8 mouse cellular contexts compared by ENCODE assay signal in the genomic region with DNA sequence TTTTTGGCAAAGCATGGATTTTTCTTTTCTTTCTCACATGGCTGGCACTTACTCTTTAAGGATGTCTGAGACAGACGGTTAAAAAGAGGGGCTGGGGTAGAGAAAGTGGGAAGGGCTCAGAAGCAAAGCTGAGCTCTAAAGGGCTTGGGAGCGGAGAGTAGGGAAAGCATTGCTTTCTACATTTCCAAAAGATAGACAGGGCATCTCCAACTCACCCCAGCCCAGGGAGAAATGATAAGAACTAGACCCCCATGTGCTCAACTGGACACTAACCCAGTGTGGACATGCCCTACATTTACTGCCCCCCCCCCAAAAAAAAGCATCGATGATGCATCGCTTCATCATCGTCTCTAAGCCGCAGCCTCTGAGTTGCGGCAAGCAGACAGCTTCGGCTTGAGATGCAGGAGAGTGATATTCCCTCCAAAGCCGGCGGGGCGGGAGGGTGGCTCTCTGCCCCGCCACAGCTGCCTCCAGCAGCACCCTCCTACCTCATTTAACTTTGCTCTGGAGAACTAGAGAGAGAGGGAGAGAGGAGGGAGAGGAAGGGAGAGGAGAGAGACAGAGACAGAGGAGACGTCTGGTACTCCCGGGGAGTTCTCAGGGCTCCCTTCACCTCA. TPM values are rescaled to one million over a fixed set of nuclear protein-coding genes. Genes with fewer than 3 reads are reported as not detected.
DNase-seq lines count a peak whose midpoint lies in the region; ATAC-seq and TF ChIP-seq lines count a peak whose summit lies in the region.

No protein-coding gene starts in this region.

- H3K27ac ChIP-seq in kidney, postnatal 0 days, result no peak overlapping the region
- H3K27ac ChIP-seq in forebrain, embryonic 16.5 days (ENCODE audit: low read length), result peak overlapping the region; percentile 70
- 0 out of 2 replicates have a peak overlapping the region, but pooled peaks have one; percentile 58 for H3K27ac ChIP-seq in midbrain, embryonic 14.5 days (replicated peaks; ENCODE audit: low read depth, low read length)

- peak overlapping the region; percentile 23; the same call in 1 of the 2 replicates for H3K9ac ChIP-seq in kidney, postnatal 0 days (ENCODE audit: low read depth, low read length)
- H3K9ac ChIP-seq in forebrain, embryonic 16.5 days (replicated peaks; ENCODE audit: low read depth, low read length), result peak overlapping the region; percentile 53
- H3K9ac ChIP-seq in midbrain, embryonic 14.5 days (replicated peaks; ENCODE audit: low read length), result peak overlapping the region; percentile 60

- H3K9me3 ChIP-seq in kidney, postnatal 0 days (replicated peaks; ENCODE audit: low read length), result no peaks in the 10 kb centered on the region
- no peaks in the 10 kb centered on the region for H3K9me3 ChIP-seq in forebrain, embryonic 16.5 days (ENCODE audit: control insufficient read depth, low read length)
- H3K9me3 ChIP-seq in midbrain, embryonic 14.5 days (ENCODE audit: control insufficient read depth, low read length), result no peaks in the 10 kb centered on the region

- peaks cover 27% of the 10 kb centered on the region for H3K27me3 ChIP-seq in kidney, postnatal 0 days (ENCODE audit: insufficient read depth, low read length)
- H3K27me3 ChIP-seq in forebrain, embryonic 16.5 days (replicated peaks; ENCODE audit: control insufficient read depth, insufficient read depth, low read length), result no peaks in the 10 kb centered on the region
- no peaks in the 10 kb centered on the region for H3K27me3 ChIP-seq in midbrain, embryonic 14.5 days (ENCODE audit: control insufficient read depth, insufficient read depth, low read length)

- ATAC-seq in kidney, postnatal 0 days (replicated peaks; ENCODE audit: low FRiP score, low read depth), result no peak
- no peak for ATAC-seq in forebrain, embryonic 16.5 days
- ATAC-seq in midbrain, embryonic 14.5 days (ENCODE audit: low FRiP score, low TSS enrichment), result no peak

- peaks cover 21% of the 10 kb centered on the region for H3K4me1 ChIP-seq in kidney, postnatal 0 days (replicated peaks; ENCODE audit: insufficient read depth, low read length)
- H3K4me1 ChIP-seq in forebrain, embryonic 16.5 days (replicated peaks; ENCODE audit: control insufficient read depth, insufficient read depth, low read length), result peaks cover 35% of the 10 kb centered on the region
- H3K4me1 ChIP-seq in midbrain, embryonic 14.5 days (ENCODE audit: control insufficient read depth, insufficient read depth, low read length), result peaks cover 37% of the 10 kb centered on the region

- H3K4me3 ChIP-seq in kidney, postnatal 0 days (replicated peaks; ENCODE audit: low read depth, low read length), result peak overlapping the region; percentile 14; the same call in 1 of the 2 replicates
- H3K4me3 ChIP-seq in forebrain, embryonic 16.5 days (replicated peaks; ENCODE audit: low read length), result peak overlapping the region; percentile 54
- H3K4me3 ChIP-seq in midbrain, embryonic 14.5 days (replicated peaks; ENCODE audit: low read depth, low read length), result peak overlapping the region; percentile 56

- no peaks in the 10 kb centered on the region for H3K36me3 ChIP-seq in kidney, postnatal 0 days (ENCODE audit: insufficient read depth, low read length)
- no peaks in the 10 kb centered on the region for H3K36me3 ChIP-seq in forebrain, embryonic 16.5 days (ENCODE audit: control insufficient read depth, insufficient read depth)
- H3K36me3 ChIP-seq in midbrain, embryonic 14.5 days (ENCODE audit: control insufficient read depth, insufficient read depth, low read length), result no peaks in the 10 kb centered on the region; the same call in 1 of the 2 replicates

- WGBS in kidney, postnatal 0 days, result 7% methylated on average over 14 of the region's 14 CpGs
- 5% methylated on average over 14 of the region's 14 CpGs for WGBS in forebrain, embryonic 16.5 days
- 3% methylated on average over 14 of the region's 14 CpGs for WGBS in midbrain, embryonic 14.5 days

- no peak for DNase-seq in kidney, postnatal 0 days (ENCODE audit: low spot score)
- DNase-seq in kidney, postnatal 4 days, result no peak
- DNase-seq in brain, adult 2 months (ENCODE audit: low read depth, low spot score), result peak; percentile 50
- DNase-seq in midbrain, embryonic 14.5 days, result peak; percentile 52
- DNase-seq in natural killer cell, adult 2 months (ENCODE audit: low spot score in 2 of 2), result no peak
- DNase-seq in lung, postnatal 4 days, result no peak
- DNase-seq in adrenal gland, postnatal 10 days, result no peak

- peak overlapping the region; percentile 67 for H3K4me2 ChIP-seq in kidney, postnatal 0 days (ENCODE audit: low read length)
- H3K4me2 ChIP-seq in forebrain, embryonic 16.5 days (ENCODE audit: low read length), result peak overlapping the region; percentile 91
- peak overlapping the region; percentile 99 for H3K4me2 ChIP-seq in midbrain, embryonic 14.5 days (ENCODE audit: low read length)

- TF ChIP-seq CTCF in kidney, postnatal 0 days (IDR thresholded peaks at IDR 0.05; ENCODE audit: low read depth), result no peak

RNA-seq across cellular contexts. Expression of a gene that starts 1.5 kb away (rescaled TPM):
- 0.50 and 0.66 TPM in 2 replicates for polyA plus RNA-seq in kidney, postnatal 0 days (2015; fragmentation: Nextera tagmentation; extraction: Ambion mirVana)
- polyA plus RNA-seq in forebrain, embryonic 16.5 days (2015; fragmentation: Nextera tagmentation; extraction: Ambion mirVana), result 15.5 and 16.4 TPM in 2 replicates
- 7.4 and 9.2 TPM in 2 replicates for polyA plus RNA-seq in midbrain, embryonic 14.5 days (2014; fragmentation: Nextera tagmentation; extraction: Ambion mirVana)
- 1 to 10 TPM; 1.9 to 2.3 TPM for total RNA-seq in adrenal gland, postnatal 10 days (2021)

RNA-seq across cellular contexts. Expression of a gene that starts 13.0 kb away (rescaled TPM):
- 14.6 and 17.6 TPM in 2 replicates for polyA plus RNA-seq in kidney, postnatal 0 days (2015; fragmentation: Nextera tagmentation; extraction: Ambion mirVana)
- 17.6 and 25.5 TPM in 2 replicates for polyA plus RNA-seq in forebrain, embryonic 16.5 days (2015; fragmentation: Nextera tagmentation; extraction: Ambion mirVana)
- polyA plus RNA-seq in midbrain, embryonic 14.5 days (2014; fragmentation: Nextera tagmentation; extraction: Ambion mirVana), result 17.7 and 24.9 TPM in 2 replicates
- total RNA-seq in adrenal gland, postnatal 10 days (2021), result 10 to 100 TPM; 55.5 to 72.4 TPM

RNA-seq across cellular contexts. Expression of a gene that starts 32.3 kb away (rescaled TPM):
- 0.74 and 0.75 TPM in 2 replicates for polyA plus RNA-seq in kidney, postnatal 0 days (2015; fragmentation: Nextera tagmentation; extraction: Ambion mirVana)
- polyA plus RNA-seq in forebrain, embryonic 16.5 days (2015; fragmentation: Nextera tagmentation; extraction: Ambion mirVana), result 2.9 and 4.2 TPM in 2 replicates
- polyA plus RNA-seq in midbrain, embryonic 14.5 days (2014; fragmentation: Nextera tagmentation; extraction: Ambion mirVana), result 5.7 and 6.3 TPM in 2 replicates
- total RNA-seq in adrenal gland, postnatal 10 days (2021), result under 1 TPM; 0.61 to 0.63 TPM

RNA-seq across cellular contexts. Expression of a gene that starts 45.1 kb away (rescaled TPM):
- polyA plus RNA-seq in kidney, postnatal 0 days (2015; fragmentation: Nextera tagmentation; extraction: Ambion mirVana), result 19.8 and 22.4 TPM in 2 replicates
- polyA plus RNA-seq in forebrain, embryonic 16.5 days (2015; fragmentation: Nextera tagmentation; extraction: Ambion mirVana), result 138 and 168 TPM in 2 replicates
- polyA plus RNA-seq in midbrain, embryonic 14.5 days (2014; fragmentation: Nextera tagmentation; extraction: Ambion mirVana), result 130 and 136 TPM in 2 replicates
- total RNA-seq in adrenal gland, postnatal 10 days (2021), result 10 to 100 TPM; 12.6 to 18.8 TPM

RNA-seq across cellular contexts. Expression of a gene that starts 52.3 kb away (rescaled TPM):
- polyA plus RNA-seq in kidney, postnatal 0 days (2015; fragmentation: Nextera tagmentation; extraction: Ambion mirVana), result 34.4 and 34.6 TPM in 2 replicates
- polyA plus RNA-seq in forebrain, embryonic 16.5 days (2015; fragmentation: Nextera tagmentation; extraction: Ambion mirVana), result 3.7 and 5.7 TPM in 2 replicates
- polyA plus RNA-seq in midbrain, embryonic 14.5 days (2014; fragmentation: Nextera tagmentation; extraction: Ambion mirVana), result 1.7 and 3.8 TPM in 2 replicates
- total RNA-seq in adrenal gland, postnatal 10 days (2021), result 10 to 100 TPM in 1 of 2 experiments, 1 to 10 TPM in 1; 8.8 to 11.9 TPM

Comparison
In these comparisons a context has a peak if more than half of its experiments do, and no peak if none do; other contexts are left out.
1. DNase-seq: peak in brain, adult 2 months (single experiment) and midbrain, embryonic 14.5 days (single experiment); none in kidney, postnatal 0 days (single experiment), kidney, postnatal 4 days (0 of 2), natural killer cell, adult 2 months (0 of 2), lung, postnatal 4 days (0 of 2) and adrenal gland, postnatal 10 days (single experiment).
2. Peak in every context shown above with its lines, with median percentiles within 50 percentile points of each other: H3K4me2 ChIP-seq, H3K4me3 ChIP-seq and H3K9ac ChIP-seq.